Mouse (Mus musculus): Measurements from ENCODE around the gene Prkar1b.

DNA sequence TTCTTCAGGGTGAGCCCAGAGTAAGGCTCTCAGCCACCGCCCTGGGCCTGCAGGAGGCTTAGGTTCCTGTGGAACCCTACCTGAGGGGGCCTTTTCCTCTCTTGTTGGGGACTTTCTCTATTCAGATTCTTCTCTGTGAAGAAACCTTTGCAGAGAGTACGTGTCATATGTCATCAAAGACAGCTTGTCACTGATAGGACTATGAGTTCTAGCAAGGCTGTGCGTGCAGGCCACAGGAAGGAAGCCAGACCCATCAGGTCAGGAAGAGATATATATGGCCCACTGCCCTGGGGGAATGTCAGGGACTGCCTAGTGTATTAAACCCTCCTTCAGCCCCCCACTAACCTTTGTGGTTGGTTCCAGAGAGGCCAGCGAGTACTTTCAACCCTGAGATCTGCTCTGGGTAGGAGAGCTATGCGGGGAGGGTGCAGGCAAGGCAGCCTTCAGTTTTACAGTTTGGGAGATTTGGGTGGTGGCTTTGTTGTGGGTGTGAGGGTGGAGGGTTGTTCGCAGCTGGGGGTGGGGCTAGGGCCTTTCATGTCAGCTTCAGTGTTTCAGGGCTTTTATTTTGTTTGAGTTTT, 17.1 kb upstream of the Prkar1b start:
- TF ChIP-seq POLR2A (IDR thresholded peaks at IDR 0.05; ENCODE audit: low read depth, low read length) (no peak), CTCF (IDR thresholded peaks at IDR 0.05; ENCODE audit: extremely low read depth, insufficient read length, insufficient replicate concordance, low read depth, low read length) (no peak)

Data from small intestine, adult 2 months (tissue).